Mouse (Mus musculus) neutrophil, adult 65 days (primary cell): ENCODE data around the gene Trpt1. TPM values are rescaled to one million over a fixed set of nuclear protein-coding genes. Genes with fewer than 3 reads are reported as not detected.

ENCODE experiments used
- total RNA-seq: library from RNA; stranded (reverse); gene quantifications from 2 replicates; pipeline ENCODE4 v1.2.4, GENCODE M21; 2023

Trpt1 gene
- total RNA-seq = 1.1 and 2.2 TPM in 2 replicates

DNA sequence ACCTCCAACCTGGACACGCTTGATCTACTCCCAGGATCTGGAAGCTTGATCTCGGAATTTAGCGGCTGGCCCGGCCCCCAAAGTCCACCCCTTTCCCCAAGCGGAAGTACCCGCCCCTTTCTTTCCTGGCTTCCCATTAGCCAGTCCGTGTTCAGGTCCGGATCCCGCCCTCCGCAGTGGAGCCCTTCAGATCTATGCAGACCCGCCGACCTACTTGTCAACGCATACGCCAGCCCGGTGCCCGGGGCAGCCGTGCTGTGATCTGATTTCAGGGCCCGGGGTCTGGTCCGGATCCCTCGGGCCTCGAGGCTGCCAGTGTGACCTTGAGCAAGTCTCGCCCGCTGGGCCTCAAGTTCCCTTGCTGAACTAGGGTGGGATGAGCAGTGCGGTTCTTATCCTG is at the start of gene Trpt1, which contains the start of gene Nudt22:
Gene Trpt1 (plus strand): TSS at position 126 of the 400 bp plus-strand sequence.
Gene Nudt22 (minus strand): TSS at position 112 of the 400 bp plus-strand sequence.

DNA sequence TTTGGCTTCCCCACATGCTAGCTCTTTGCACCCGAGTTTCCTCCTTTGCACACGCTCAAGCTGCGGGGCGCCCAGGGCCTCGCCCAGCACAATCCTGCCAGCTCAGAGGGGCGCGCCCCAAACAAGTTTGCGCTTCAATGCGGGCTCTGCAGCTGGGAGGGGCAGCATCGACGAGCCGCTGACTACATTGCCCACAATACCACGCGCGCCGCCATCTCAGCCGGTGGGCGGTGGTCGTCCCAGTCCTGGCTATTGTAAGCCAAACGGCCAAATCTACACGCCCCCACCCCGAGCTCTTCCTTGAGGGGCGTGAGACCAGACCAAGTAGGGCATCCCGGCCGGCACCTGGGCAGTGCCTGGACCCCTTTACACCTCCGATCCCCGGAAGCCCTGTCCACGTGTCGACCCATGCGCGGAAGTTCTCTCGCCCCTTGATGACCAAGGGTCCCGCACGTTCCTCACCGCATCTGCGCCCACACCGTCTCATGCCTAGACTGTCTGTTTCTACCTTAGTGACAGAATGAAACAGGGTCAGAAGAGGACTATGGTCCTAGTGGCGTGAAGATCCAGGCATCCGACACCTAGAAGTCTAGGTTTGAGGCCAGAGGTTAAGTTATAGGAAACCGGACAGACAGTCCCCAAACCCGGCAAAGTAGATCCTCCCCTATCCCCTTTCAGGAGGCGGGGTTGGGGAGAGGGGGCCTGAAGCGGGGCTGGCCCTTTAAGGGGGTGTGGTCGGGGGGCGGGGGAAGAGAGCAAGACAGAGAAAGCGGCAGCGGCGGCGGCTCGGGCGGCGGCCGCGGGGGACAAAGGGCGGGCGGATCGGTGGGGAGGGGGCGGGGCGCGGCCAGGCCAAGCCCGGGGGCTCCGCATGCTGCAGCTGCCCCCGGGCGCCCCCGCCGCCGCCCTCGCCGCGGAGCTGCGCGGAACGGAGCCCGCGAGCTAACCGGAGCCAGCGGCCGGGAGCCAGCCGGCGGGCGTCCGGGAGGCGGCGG is 21.4 kb upstream of the Trpt1 start, which contains the start of gene Ppp1r14b:
Gene Ppp1r14b (plus strand): TSS at position 758 of the 995 bp plus-strand sequence.

DNA sequence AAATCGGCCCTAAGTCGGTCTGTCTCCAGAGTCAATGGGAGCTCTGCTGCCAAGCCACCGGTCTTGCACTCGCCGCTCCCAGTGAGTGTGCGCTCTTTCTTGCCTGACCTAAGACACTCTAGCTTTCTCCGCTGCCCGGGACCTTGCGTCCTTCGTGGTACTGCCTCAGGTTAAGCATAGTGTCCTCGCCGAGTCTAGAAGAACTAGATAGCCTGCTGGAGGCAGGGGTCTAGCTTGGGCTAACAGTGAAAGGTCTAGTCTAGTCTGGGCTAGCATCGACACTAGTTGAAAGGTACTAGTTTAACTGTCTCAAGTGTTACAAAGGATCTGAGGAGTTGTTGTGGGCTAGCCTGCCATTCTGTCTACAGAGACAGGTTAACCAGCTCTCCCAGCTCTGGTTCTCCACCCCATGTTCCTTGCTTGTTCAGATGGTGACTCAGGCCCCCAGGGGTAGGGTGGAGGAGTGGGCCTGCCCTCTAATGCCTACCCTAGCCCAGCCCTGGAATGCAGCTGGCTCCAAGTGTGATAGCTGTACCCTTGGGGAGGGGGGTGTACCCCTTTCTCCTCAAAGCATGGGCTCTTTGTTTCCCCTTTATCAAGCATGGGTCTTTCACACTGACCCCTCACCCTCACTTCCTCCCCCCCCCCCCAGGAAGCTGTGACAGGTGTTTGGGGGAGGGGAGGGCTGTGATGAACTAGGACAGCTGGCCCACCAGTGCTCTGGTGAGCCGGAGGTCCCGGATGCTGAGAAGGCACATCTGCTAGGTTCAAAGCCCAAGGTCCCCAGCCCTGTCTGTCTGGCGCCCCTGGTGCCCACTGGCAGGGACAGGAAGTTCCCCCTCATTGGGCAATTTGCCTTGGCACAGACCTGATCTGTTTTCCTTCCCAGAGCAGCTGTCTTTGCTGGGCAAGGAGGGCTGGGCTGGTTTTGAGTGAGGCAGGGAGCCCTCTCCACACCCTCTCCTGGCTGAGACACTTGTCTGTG is 20.1 kb upstream of the Trpt1 start, which contains the start of gene Plcb3:
Gene Plcb3 (minus strand): TSS at position 934 of the 985 bp plus-strand sequence.

DNA sequence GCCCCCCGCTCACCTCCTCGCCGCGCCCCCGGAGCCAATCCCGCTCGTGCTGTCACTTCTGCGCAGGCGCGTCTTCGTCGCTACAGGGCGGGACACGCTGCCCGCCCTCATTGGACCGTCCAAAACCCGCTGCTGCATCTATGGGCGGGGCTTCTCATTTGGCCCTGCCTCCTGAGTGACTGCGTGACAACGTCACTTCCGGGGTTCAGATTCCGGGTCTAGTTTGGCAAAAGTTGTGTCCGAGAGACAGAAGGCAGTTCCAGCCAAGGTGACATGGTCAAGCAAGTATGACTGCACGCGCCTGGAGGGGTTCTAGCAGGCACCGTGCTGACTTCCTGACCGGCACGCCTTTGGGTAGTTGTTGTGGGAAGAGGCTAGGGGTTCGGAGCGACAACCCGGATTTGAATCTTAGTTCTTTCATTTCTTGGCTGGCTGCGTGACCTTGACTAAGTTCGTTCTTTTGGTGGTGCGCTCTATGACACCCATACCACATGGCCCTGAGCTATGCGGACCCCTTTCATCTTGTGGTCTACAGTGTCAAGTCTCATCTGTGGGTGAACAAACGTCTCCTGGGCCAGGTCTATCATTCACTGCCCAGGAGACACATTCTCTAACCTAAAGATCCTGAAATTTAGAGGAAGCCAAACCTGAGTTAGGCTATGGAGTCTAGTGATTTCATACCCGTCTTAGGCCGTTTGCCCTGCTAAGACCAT is 15.4 kb upstream of the Trpt1 start, which contains the start of gene Fkbp2:
Gene Fkbp2 (minus strand): TSS at position 121 of the 713 bp plus-strand sequence.

DNA sequence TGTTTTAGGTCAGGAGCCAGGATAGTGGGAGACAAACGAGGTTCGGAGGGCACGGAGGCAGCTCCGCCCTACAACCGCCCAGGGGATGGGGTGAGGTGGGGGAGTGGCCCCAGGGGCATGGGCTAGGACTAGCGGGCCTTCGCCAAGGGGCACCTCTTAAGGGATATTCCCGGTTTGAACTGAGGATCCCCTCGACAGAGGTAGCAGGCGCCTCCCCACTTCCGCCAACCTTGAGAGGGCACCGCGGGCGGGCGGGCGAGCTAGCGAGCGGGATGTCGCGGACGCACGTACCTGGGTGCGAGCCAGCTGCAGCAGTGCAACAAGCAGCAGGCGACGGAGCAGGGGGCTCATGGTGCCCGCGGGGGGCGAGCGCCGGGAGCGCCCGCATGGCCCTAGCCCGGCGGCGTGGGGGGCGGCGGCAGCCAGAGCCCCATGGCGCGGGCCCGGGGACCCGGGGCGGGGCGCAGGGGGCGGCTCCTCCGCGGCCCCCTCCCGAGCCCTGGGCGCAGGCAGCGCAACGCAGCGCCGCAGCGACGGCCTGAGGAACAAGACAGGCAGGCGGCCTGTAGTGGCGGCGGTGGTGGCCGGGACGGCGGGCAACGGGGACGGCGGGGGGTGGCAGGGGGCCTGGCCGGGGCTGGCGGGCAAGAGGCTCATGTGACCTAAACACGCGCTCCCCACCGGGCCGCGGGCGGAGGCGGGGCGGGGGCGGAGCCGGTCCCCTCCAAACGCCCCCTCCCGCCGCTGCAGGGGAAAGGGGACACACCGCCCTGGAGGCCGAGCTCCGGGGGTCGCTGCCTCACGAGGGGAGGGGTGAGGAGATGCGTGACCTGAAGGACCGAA is 8.6 kb upstream of the Trpt1 start, which contains the start of gene Vegfb:
Gene Vegfb (minus strand): TSS at position 591 of the 843 bp plus-strand sequence.

DNA sequence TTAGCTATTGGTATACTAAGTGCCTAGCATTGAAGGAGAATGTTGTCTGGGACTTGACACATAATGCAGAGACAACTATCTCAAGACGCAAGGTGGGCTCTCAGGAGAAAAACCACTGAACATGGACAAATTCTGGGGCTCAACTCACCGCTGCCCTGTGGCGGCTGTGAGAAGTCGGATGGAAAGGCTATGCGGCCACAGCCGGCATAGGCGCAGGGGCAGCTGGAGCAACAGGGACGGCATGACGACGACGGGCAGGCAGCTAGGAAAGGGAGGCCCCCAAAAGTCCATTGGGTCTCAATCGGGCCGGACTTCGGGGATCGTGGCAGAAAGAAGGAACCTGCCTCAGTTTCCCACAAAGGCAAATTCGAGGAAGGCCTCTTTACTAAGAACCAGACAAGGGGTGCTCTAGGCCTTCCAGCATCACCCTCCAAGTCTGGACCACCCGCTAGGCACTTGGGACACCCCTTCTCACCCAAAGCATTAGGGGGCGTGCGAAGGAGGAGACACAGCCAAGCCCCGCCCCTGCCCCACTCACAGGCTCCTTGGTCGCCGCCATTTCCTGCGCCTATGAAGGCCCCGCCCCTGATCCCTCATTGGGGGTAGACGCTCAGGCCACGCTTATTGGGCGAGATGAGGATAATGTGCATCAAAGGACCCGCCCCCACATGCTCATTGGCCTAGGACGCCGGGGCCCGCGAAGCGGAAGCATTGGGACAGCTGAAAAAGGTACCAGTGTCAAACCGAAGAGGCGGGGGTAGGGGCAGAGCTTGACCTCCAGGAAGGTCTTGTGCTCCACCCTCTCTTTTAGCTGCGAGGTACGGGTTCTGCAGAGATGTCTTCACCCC is 3.7 kb upstream of the Trpt1 start, which contains the start of gene Dnajc4:
Gene Dnajc4 (minus strand): TSS at position 562 of the 848 bp plus-strand sequence.

DNA sequence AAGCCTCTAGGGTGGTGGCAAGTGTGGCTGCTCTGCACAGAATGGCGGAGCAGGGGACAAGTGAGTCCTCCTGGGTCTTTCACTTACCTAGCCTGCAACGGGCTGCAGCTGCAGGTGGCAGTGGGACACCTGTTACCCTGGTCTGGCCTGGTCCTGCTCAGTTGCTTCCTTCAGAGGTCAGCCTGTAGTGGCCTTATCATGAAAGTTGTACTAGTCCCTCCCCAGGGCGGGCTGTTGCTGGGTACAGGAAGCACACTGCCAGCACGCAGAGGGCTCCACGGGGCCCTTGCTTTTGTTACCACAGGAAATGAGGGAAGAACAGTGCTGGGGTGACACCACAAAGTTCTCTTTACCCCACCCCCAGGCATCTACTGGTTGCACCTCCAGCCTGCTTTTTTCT is 23.3 kb downstream of the Trpt1 start, which contains the start of gene Fermt3:
Gene Fermt3 (minus strand): TSS at position 279 of the 400 bp plus-strand sequence.

DNA sequence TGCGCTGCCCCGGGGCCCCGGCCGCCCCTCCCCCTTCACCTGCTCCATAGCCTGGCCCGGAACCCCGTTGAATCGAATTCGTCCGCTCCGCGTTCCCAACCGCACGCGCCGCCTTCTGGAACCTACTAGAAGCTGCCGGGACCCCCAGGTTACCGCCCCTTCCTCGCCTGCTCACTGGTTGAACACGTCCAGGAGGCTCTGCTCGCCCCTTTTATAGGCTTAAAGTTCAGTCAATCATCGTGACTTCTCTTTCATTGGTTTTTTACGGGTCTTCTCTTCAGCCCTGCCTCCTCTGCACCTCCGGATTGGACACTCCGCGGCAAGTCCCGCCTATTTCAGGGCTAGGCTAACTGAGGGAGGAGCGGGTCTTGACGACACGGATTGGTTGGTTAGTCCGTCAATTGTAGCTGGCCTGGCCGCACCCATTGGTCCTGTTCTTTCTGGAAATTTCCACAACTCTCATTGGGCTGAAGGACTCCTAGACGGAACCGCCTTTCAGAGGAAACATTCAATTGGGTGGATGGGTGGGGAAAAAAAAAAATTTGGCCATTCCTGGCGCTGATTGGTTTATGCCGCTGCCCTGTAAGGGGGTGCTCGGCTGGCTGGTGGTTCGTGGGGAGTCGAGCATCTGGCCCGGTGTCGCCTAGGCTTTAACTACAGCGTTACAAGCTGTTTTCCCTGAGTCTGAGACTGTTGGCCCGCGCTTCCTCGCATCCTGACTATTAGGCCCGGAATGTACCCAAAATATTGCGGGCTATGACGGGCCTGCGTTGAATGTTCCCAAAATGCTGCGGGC is 44.1 kb downstream of the Trpt1 start, which contains the start of gene Stip1:
Gene Stip1 (minus strand): TSS at position 127 of the 796 bp plus-strand sequence.

Other genes starting within 250 kb of the Trpt1 start
- 40.7 and 52.9 TPM in 2 replicates for gene Rps6ka4, start 155.5 kb upstream of the Trpt1 start, total RNA-seq
- gene Ccdc88b, start 137.9 kb upstream of the Trpt1 start, total RNA-seq = 135 and 214 TPM in 2 replicates
- 103 and 107 TPM in 2 replicates for gene Trmt112, start 86.4 kb upstream of the Trpt1 start, total RNA-seq
- gene Prdx5, start 86.0 kb upstream of the Trpt1 start, total RNA-seq = 1,349 and 1,444 TPM in 2 replicates
- 46.3 and 64.8 TPM in 2 replicates for gene Esrra, start 74.3 kb upstream of the Trpt1 start, total RNA-seq
- not detected in 2 replicates for gene Catsperz, start 70.8 kb upstream of the Trpt1 start, total RNA-seq
- gene Kcnk4, start 61.6 kb upstream of the Trpt1 start, total RNA-seq = not detected in 2 replicates
- gene Bad, start 54.3 kb upstream of the Trpt1 start, total RNA-seq = 15.1 and 19.9 TPM in 2 replicates
- 24.4 and 33.5 TPM in 2 replicates for gene Gpr137, start 53.7 kb upstream of the Trpt1 start, total RNA-seq
- 27.3 and 37.8 TPM in 2 replicates for gene Ppp1r14b, start 21.2 kb upstream of the Trpt1 start, total RNA-seq
- 16.4 and 20.8 TPM in 2 replicates for gene Plcb3, start 19.7 kb upstream of the Trpt1 start, total RNA-seq
- 24.5 and 26.5 TPM in 2 replicates for gene Fkbp2, start 15.6 kb upstream of the Trpt1 start, total RNA-seq
- gene Vegfb, start 8.5 kb upstream of the Trpt1 start, total RNA-seq = 4.9 and 5.2 TPM in 2 replicates
- gene Dnajc4, start 3.6 kb upstream of the Trpt1 start, total RNA-seq = 21.1 and 22.3 TPM in 2 replicates
- gene Nudt22, start within 50 bp of the Trpt1 start, total RNA-seq = 12.6 and 14.2 TPM in 2 replicates
- gene Fermt3, start 23.3 kb downstream of the Trpt1 start, total RNA-seq = 210 and 229 TPM in 2 replicates
- gene Stip1, start 43.8 kb downstream of the Trpt1 start, total RNA-seq = 32.9 and 38.8 TPM in 2 replicates
- gene Macrod1, start 60.7 kb downstream of the Trpt1 start, total RNA-seq = 1.2 and 2.3 TPM in 2 replicates
- gene Flrt1, start 109.6 kb downstream of the Trpt1 start, total RNA-seq = not detected in 2 replicates
- 88.8 and 94.1 TPM in 2 replicates for gene Otub1, start 210.2 kb downstream of the Trpt1 start, total RNA-seq
- 273 and 344 TPM in 2 replicates for gene Cox8a, start 221.5 kb downstream of the Trpt1 start, total RNA-seq
- gene Naa40, start 245.1 kb downstream of the Trpt1 start, total RNA-seq = 22.1 and 29.1 TPM in 2 replicates